Mouse (Mus musculus): ENCODE measurements at regions not wholly inside any gene's neighbourhood (a gene's known extent, or its start where the extent isn't known, plus 50 kb on each side); places are given as distances from the start of the nearest gene placed in this dataset.
"Not testable (repeated sequence)": the region's sequence is repeated elsewhere in the genome, so short reads cannot be mapped to it uniquely, and the experiment has no call there.

- Histone ChIP-seq H3K4me1 (ENCODE audit: control insufficient read depth, insufficient read depth, low read length) (peaks cover 19% of the 10 kb centered on the region), H3K27me3 (ENCODE audit: control insufficient read depth, insufficient read depth, low read length) (no peaks in the 10 kb centered on the region), H3K27ac (ENCODE audit: low read length) (no peak overlapping the region), H3K4me2 (ENCODE audit: low read depth, low read length) (no peak overlapping the region), H3K4me3 (replicated peaks; ENCODE audit: low read length) (no peak overlapping the region), H3K36me3 (ENCODE audit: control insufficient read depth, insufficient read depth, low read length) (no peaks in the 10 kb centered on the region), H3K9me3 (replicated peaks; ENCODE audit: control insufficient read depth, low read length) (no peaks in the 10 kb centered on the region), H3K9ac (ENCODE audit: low read length) (no peak overlapping the region)
- 52% methylated on average over 5 of the region's 5 CpGs for WGBS
- ATAC-seq (ENCODE audit: insufficient read depth, low FRiP score) = no peak
These were observed 80.5 kb upstream of the Med13l start for GRCm38 (mm10) chr5:118480000-118480399.

- ATAC-seq (ENCODE audit: insufficient read depth, low FRiP score) = no peak
- Histone ChIP-seq H3K36me3 (ENCODE audit: control insufficient read depth, insufficient read depth, low read length) (no peaks in the 10 kb centered on the region), H3K9me3 (replicated peaks; ENCODE audit: control insufficient read depth, low read length) (no peaks in the 10 kb centered on the region), H3K27ac (ENCODE audit: low read length) (no peak overlapping the region), H3K27me3 (ENCODE audit: control insufficient read depth, insufficient read depth, low read length) (no peaks in the 10 kb centered on the region), H3K9ac (ENCODE audit: low read length) (no peak overlapping the region), H3K4me1 (ENCODE audit: control insufficient read depth, insufficient read depth, low read length) (peaks cover 19% of the 10 kb centered on the region), H3K4me2 (ENCODE audit: low read depth, low read length) (no peak overlapping the region), H3K4me3 (replicated peaks; ENCODE audit: low read length) (no peak overlapping the region)
- 66% methylated on average over 10 of the region's 10 CpGs for WGBS
These were observed 79.3 kb upstream of the Med13l start for GRCm38 (mm10) chr5:118480965-118481793.

GRCm38 (mm10) chr5:118481794-118482049, 78.8 kb upstream of the Med13l start:
- Histone ChIP-seq H3K27ac (ENCODE audit: low read length) (no peak overlapping the region), H3K4me1 (ENCODE audit: control insufficient read depth, insufficient read depth, low read length) (peaks cover 19% of the 10 kb centered on the region), H3K9ac (ENCODE audit: low read length) (no peak overlapping the region), H3K36me3 (ENCODE audit: control insufficient read depth, insufficient read depth, low read length) (no peaks in the 10 kb centered on the region), H3K4me3 (replicated peaks; ENCODE audit: low read length) (no peak overlapping the region), H3K27me3 (ENCODE audit: control insufficient read depth, insufficient read depth, low read length) (no peaks in the 10 kb centered on the region), H3K9me3 (replicated peaks; ENCODE audit: control insufficient read depth, low read length) (no peaks in the 10 kb centered on the region), H3K4me2 (ENCODE audit: low read depth, low read length) (no peak overlapping the region)
- no peak for ATAC-seq (ENCODE audit: insufficient read depth, low FRiP score)

GRCm38 (mm10) chr5:118482598-118482997, 77.9 kb upstream of the Med13l start:
- no peak overlapping the region for H3K4me3 ChIP-seq (replicated peaks; ENCODE audit: low read length)
- no peak overlapping the region for H3K27ac ChIP-seq (ENCODE audit: low read length)
- H3K9ac ChIP-seq (ENCODE audit: low read length) = no peak overlapping the region
- no peak for ATAC-seq (ENCODE audit: insufficient read depth, low FRiP score)
- 41% methylated on average over 7 of the region's 7 CpGs for WGBS
- H3K27me3 ChIP-seq (ENCODE audit: control insufficient read depth, insufficient read depth, low read length) = no peaks in the 10 kb centered on the region
- H3K36me3 ChIP-seq (ENCODE audit: control insufficient read depth, insufficient read depth, low read length) = no peaks in the 10 kb centered on the region
- no peaks in the 10 kb centered on the region for H3K9me3 ChIP-seq (replicated peaks; ENCODE audit: control insufficient read depth, low read length)
- H3K4me2 ChIP-seq (ENCODE audit: low read depth, low read length) = 0 out of 2 replicates have a peak overlapping the region, but pooled peaks have one; percentile 18
- H3K4me1 ChIP-seq (ENCODE audit: control insufficient read depth, insufficient read depth, low read length) = peaks cover 16% of the 10 kb centered on the region

- ATAC-seq (ENCODE audit: insufficient read depth, low FRiP score) = no peak
- peak overlapping the region; percentile 82 for H3K27ac ChIP-seq (ENCODE audit: low read length)
These were observed 77.5 kb upstream of the Med13l start for GRCm38 (mm10) chr5:118483001-118483400.

GRCm38 (mm10) chr5:118483532-118483931, 76.9 kb upstream of the Med13l start:
- Histone ChIP-seq H3K9me3 (replicated peaks; ENCODE audit: control insufficient read depth, low read length) (no peaks in the 10 kb centered on the region), H3K36me3 (ENCODE audit: control insufficient read depth, insufficient read depth, low read length) (no peaks in the 10 kb centered on the region), H3K4me2 (ENCODE audit: low read depth, low read length) (peak overlapping the region; percentile 18; the same call in 1 of the 2 replicates), H3K9ac (ENCODE audit: low read length) (no peak overlapping the region), H3K27ac (ENCODE audit: low read length) (peak overlapping the region; percentile 82), H3K4me1 (ENCODE audit: control insufficient read depth, insufficient read depth, low read length) (peaks cover 10% of the 10 kb centered on the region), H3K27me3 (ENCODE audit: control insufficient read depth, insufficient read depth, low read length) (no peaks in the 10 kb centered on the region), H3K4me3 (replicated peaks; ENCODE audit: low read length) (no peak overlapping the region)
- WGBS = 22% methylated on average over 8 of the region's 8 CpGs
- ATAC-seq (ENCODE audit: insufficient read depth, low FRiP score) = peak; percentile 86

More at GRCm38 (mm10) chr5:118483001-118483400, 77.5 kb upstream of the Med13l start:
- Histone ChIP-seq H3K4me3 (replicated peaks; ENCODE audit: low read length) (no peak overlapping the region), H3K36me3 (ENCODE audit: control insufficient read depth, insufficient read depth, low read length) (no peaks in the 10 kb centered on the region), H3K4me1 (ENCODE audit: control insufficient read depth, insufficient read depth, low read length) (peaks cover 12% of the 10 kb centered on the region), H3K4me2 (ENCODE audit: low read depth, low read length) (peak overlapping the region; percentile 18; the same call in 1 of the 2 replicates), H3K9ac (ENCODE audit: low read length) (peak overlapping the region; percentile 24; the same call in 1 of the 2 replicates), H3K27me3 (ENCODE audit: control insufficient read depth, insufficient read depth, low read length) (no peaks in the 10 kb centered on the region), H3K9me3 (replicated peaks; ENCODE audit: control insufficient read depth, low read length) (no peaks in the 10 kb centered on the region)
- WGBS = 10% methylated on average over 7 of the region's 7 CpGs

- Histone ChIP-seq H3K27ac (ENCODE audit: low read length) (no peak overlapping the region), H3K4me1 (ENCODE audit: control insufficient read depth, insufficient read depth, low read length) (peaks cover 12% of the 10 kb centered on the region), H3K9me3 (replicated peaks; ENCODE audit: control insufficient read depth, low read length) (0 out of 2 replicates have a peak, but pooled peaks cover under 1% of the 10 kb centered on the region), H3K4me3 (replicated peaks; ENCODE audit: low read length) (no peak overlapping the region), H3K36me3 (ENCODE audit: control insufficient read depth, insufficient read depth, low read length) (no peaks in the 10 kb centered on the region), H3K9ac (ENCODE audit: low read length) (no peak overlapping the region), H3K4me2 (ENCODE audit: low read depth, low read length) (no peak overlapping the region), H3K27me3 (ENCODE audit: control insufficient read depth, insufficient read depth, low read length) (no peaks in the 10 kb centered on the region)
- ATAC-seq (ENCODE audit: insufficient read depth, low FRiP score) = no peak
- WGBS = 91% methylated on average over 8 of the region's 8 CpGs
These were observed 75.3 kb upstream of the Med13l start for GRCm38 (mm10) chr5:118485191-118485590.

- not testable (repeated sequence) for H3K27ac ChIP-seq (ENCODE audit: low read length); H3K4me2 ChIP-seq (ENCODE audit: low read depth, low read length); H3K9ac ChIP-seq (ENCODE audit: low read length); H3K4me1 ChIP-seq (ENCODE audit: control insufficient read depth, insufficient read depth, low read length); H3K36me3 ChIP-seq (ENCODE audit: control insufficient read depth, insufficient read depth, low read length); H3K9me3 ChIP-seq (replicated peaks; ENCODE audit: control insufficient read depth, low read length); ATAC-seq (ENCODE audit: insufficient read depth, low FRiP score); H3K4me3 ChIP-seq (replicated peaks; ENCODE audit: low read length); H3K27me3 ChIP-seq (ENCODE audit: control insufficient read depth, insufficient read depth, low read length)
- WGBS = 80% methylated on average over 2 of the region's 2 CpGs
These were observed 68.0 kb upstream of the Med13l start for GRCm38 (mm10) chr5:118492522-118492921.

GRCm38 (mm10) chr5:118494649-118495477, 65.6 kb upstream of the Med13l start:
- 68% methylated on average over 7 of the region's 7 CpGs for WGBS
- no peak overlapping the region for H3K4me2 ChIP-seq (ENCODE audit: low read depth, low read length)
- H3K9me3 ChIP-seq (replicated peaks; ENCODE audit: control insufficient read depth, low read length) = peaks cover 3% of the 10 kb centered on the region; the same call in 1 of the 2 replicates
- no peaks in the 10 kb centered on the region for H3K27me3 ChIP-seq (ENCODE audit: control insufficient read depth, insufficient read depth, low read length)
- no peak for ATAC-seq (ENCODE audit: insufficient read depth, low FRiP score)
- H3K4me1 ChIP-seq (ENCODE audit: control insufficient read depth, insufficient read depth, low read length) = no peaks in the 10 kb centered on the region
- no peak overlapping the region for H3K4me3 ChIP-seq (replicated peaks; ENCODE audit: low read length)
- H3K9ac ChIP-seq (ENCODE audit: low read length) = no peak overlapping the region
- no peak overlapping the region for H3K27ac ChIP-seq (ENCODE audit: low read length)
- H3K36me3 ChIP-seq (ENCODE audit: control insufficient read depth, insufficient read depth, low read length) = no peaks in the 10 kb centered on the region

Data from stomach, embryonic 16.5 days (tissue).